Mouse (Mus musculus) spleen, adult 12 weeks (tissue): ENCODE measurements around the gene Smarca5.

Experiments
- DNase-seq: peaks from one replicate; pipeline ENCODE4 v3.0.0; 2022; ENCODE audit warnings: low spot score

Smarca5 gene

GRCm38 (mm10) chr8:80669277-80669901, 69.9 kb downstream of the Smarca5 start:
- DNase-seq: no peak

DNA sequence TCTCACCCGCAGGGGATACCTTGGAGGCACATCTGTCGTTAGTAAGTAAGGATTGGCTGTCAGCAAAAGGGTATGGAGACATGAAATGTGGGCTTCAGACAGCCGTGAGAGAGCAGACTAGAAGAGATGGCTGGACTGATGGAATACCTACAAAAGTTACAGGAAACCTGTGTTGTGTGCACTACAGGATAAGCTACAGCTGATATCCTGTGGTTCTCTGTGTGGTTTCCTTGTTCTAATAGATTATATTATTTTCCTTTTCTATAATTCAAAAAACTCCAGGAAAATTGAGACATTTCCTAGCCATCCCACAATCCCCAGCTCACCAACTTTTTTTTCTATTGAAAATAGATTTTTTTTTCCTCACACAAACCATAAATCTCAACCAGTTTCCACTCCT, 75.8 kb downstream of the Smarca5 start:
- no peak for DNase-seq

DNA sequence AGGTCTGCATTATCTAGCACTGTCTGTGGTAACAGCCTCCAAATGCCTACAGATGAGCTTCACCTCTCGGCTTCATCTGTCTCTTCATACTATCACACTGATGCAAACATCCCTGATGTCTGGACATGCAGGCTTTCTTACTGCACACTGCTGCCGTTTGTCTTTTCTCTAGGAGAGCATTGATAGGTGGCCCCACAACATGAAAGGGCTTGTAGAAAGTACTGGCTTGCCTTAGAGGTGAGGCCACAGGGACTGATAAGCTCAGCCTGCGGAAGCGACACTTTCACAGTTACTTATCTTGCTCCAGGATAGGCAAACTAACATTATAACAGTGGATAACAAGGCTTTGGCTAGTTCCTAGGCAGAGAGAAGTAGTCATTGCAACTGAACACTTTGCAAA, 78.2 kb downstream of the Smarca5 start:
- no peak for DNase-seq

GRCm38 (mm10) chr8:80657639-80658038, 81.7 kb downstream of the Smarca5 start:
- DNase-seq: no peak
